Mouse (Mus musculus) liver, embryonic 12.5 days (tissue): ENCODE measurements around the gene Nhsl2. TPM values are rescaled to one million over a fixed set of nuclear protein-coding genes. Genes with fewer than 3 reads are reported as not detected.

Experiments
- ATAC-seq: fragments of 200-750 bp; cut with Nextera tagmentation; 2 replicates; pipeline ENCODE4 v1.8.0; 2017; ENCODE audit warnings: moderate number of reproducible peaks, mild to moderate bottlenecking, moderate library complexity
- H3K27ac ChIP-seq: fragments of 300-500 bp; sonication (generic); 2 replicates; pipeline ENCODE4 v1.5.1; 2016; ENCODE audit warnings: mild to moderate bottlenecking
- H3K27me3 ChIP-seq: fragments of 300-500 bp; sonication (generic); replicated peaks from 2 replicates; pipeline ENCODE4 v1.6.1; 2016; ENCODE audit warnings: mild to moderate bottlenecking, moderate library complexity
- H3K36me3 ChIP-seq: fragments of 300-500 bp; sonication (generic); 2 replicates; pipeline ENCODE4 v1.6.1; 2016; ENCODE audit warnings: mild to moderate bottlenecking, moderate library complexity
- H3K4me1 ChIP-seq: fragments of 300-500 bp; sonication (generic); 2 replicates; pipeline ENCODE4 v1.6.1; 2016
- H3K4me2 ChIP-seq: fragments of 300-500 bp; sonication (generic); 2 replicates; pipeline ENCODE4 v1.6.1; 2016; ENCODE audit warnings: mild to moderate bottlenecking, moderate library complexity
- H3K4me3 ChIP-seq: fragments of 300-500 bp; sonication (generic); 2 replicates; pipeline ENCODE4 v1.5.1; 2016; ENCODE audit warnings: mild to moderate bottlenecking, moderate library complexity
- H3K9ac ChIP-seq: fragments of 300-500 bp; sonication (generic); 2 replicates; pipeline ENCODE4 v1.6.1; 2016; ENCODE audit warnings: mild to moderate bottlenecking, moderate library complexity
- H3K9me3 ChIP-seq: fragments of 300-500 bp; sonication (generic); replicated peaks from 2 replicates; pipeline ENCODE4 v1.6.1; 2016; ENCODE audit warnings: mild to moderate bottlenecking, moderate library complexity
- WGBS: fragments of 180-500 bp; shearing (Covaris S2); methylation state at CpG from one replicate; pipeline ENCODE4 v1.1.7; 2016; ENCODE audit not compliant: insufficient replicate concordance; 5-methylcytosine and 5-hydroxymethylcytosine counted together
- polyA plus RNA-seq: library from polyadenylated mRNA; unstranded; fragments of >200 nt; fragmentation: Nextera tagmentation; extraction: Ambion mirVana; gene quantifications from 2 replicates; pipeline ENCODE4 v1.2.1, GENCODE M21; 2016

Nhsl2 gene
- polyA plus RNA-seq, 1 experiment from 2014 or later = 2.4 TPM

GRCm38 (mm10) chrX:102060891-102061290 lies 211.7 kb downstream of the Nhsl2 start:
- no peak overlapping the region for H3K9ac ChIP-seq
- no peak overlapping the region for H3K4me3 ChIP-seq
- no peak overlapping the region for H3K27ac ChIP-seq
- peaks cover 22% of the 10 kb centered on the region for H3K27me3 ChIP-seq
- H3K4me2 ChIP-seq = no peak overlapping the region
- H3K36me3 ChIP-seq = no peaks in the 10 kb centered on the region
- WGBS = 38% methylated on average over 2 of the region's 2 CpGs
- no peak for ATAC-seq
- no peaks in the 10 kb centered on the region for H3K9me3 ChIP-seq
- peaks cover 14% of the 10 kb centered on the region for H3K4me1 ChIP-seq

- H3K4me2 ChIP-seq = no peak overlapping the region
- no peak overlapping the region for H3K27ac ChIP-seq
- WGBS = 75% methylated on average over 3 of the region's 3 CpGs
Measured at GRCm38 (mm10) chrX:102064062-102064461, 214.9 kb downstream of the Nhsl2 start.

GRCm38 (mm10) chrX:102065213-102065775 lies 216.1 kb downstream of the Nhsl2 start:
- Histone ChIP-seq H3K27ac (no peak overlapping the region), H3K36me3 (no peaks in the 10 kb centered on the region), H3K27me3 (peaks cover 58% of the 10 kb centered on the region), H3K9me3 (no peaks in the 10 kb centered on the region), H3K9ac (no peak overlapping the region), H3K4me3 (no peak overlapping the region), H3K4me1 (peaks cover 6% of the 10 kb centered on the region; the same call in 1 of the 2 replicates), H3K4me2 (no peak overlapping the region)
- WGBS = 52% methylated on average over 4 of the region's 4 CpGs
- no peak for ATAC-seq

More at GRCm38 (mm10) chrX:102064062-102064461, 214.9 kb downstream of the Nhsl2 start:
- H3K27me3 ChIP-seq = peaks cover 46% of the 10 kb centered on the region
- no peaks in the 10 kb centered on the region for H3K36me3 ChIP-seq
- no peak overlapping the region for H3K4me3 ChIP-seq
- peaks cover 14% of the 10 kb centered on the region for H3K4me1 ChIP-seq
- no peak for ATAC-seq
- no peak overlapping the region for H3K9ac ChIP-seq
- no peaks in the 10 kb centered on the region for H3K9me3 ChIP-seq

GRCm38 (mm10) chrX:102066134-102066533 lies 216.9 kb downstream of the Nhsl2 start:
- no peak overlapping the region for H3K9ac ChIP-seq
- no peaks in the 10 kb centered on the region for H3K9me3 ChIP-seq
- 20% methylated on average over 9 of the region's 9 CpGs for WGBS
- ATAC-seq = no peak
- no peak overlapping the region for H3K4me3 ChIP-seq
- no peak overlapping the region for H3K4me2 ChIP-seq
- no peak overlapping the region for H3K27ac ChIP-seq
- peaks cover 67% of the 10 kb centered on the region for H3K27me3 ChIP-seq
- no peaks in the 10 kb centered on the region for H3K36me3 ChIP-seq
- peaks cover 3% of the 10 kb centered on the region; the same call in 1 of the 2 replicates for H3K4me1 ChIP-seq

GRCm38 (mm10) chrX:102067118-102067517 lies 217.9 kb downstream of the Nhsl2 start:
- Histone ChIP-seq H3K4me2 (no peak overlapping the region), H3K36me3 (no peaks in the 10 kb centered on the region), H3K4me1 (peaks cover 3% of the 10 kb centered on the region; the same call in 1 of the 2 replicates), H3K27me3 (peaks cover 70% of the 10 kb centered on the region), H3K9me3 (no peaks in the 10 kb centered on the region), H3K27ac (no peak overlapping the region), H3K9ac (no peak overlapping the region), H3K4me3 (no peak overlapping the region)
- no peak for ATAC-seq
- WGBS = 64% methylated on average over 6 of the region's 6 CpGs

GRCm38 (mm10) chrX:102068811-102069540 lies 219.8 kb downstream of the Nhsl2 start:
- no peak overlapping the region for H3K4me3 ChIP-seq
- ATAC-seq = no peak
- peaks cover 3% of the 10 kb centered on the region; the same call in 1 of the 2 replicates for H3K4me1 ChIP-seq
- no peaks in the 10 kb centered on the region for H3K36me3 ChIP-seq
- no peaks in the 10 kb centered on the region for H3K9me3 ChIP-seq
- peaks cover 77% of the 10 kb centered on the region for H3K27me3 ChIP-seq
- no peak overlapping the region for H3K4me2 ChIP-seq
- no peak overlapping the region for H3K27ac ChIP-seq
- H3K9ac ChIP-seq = no peak overlapping the region
- 76% methylated on average over 24 of the region's 24 CpGs for WGBS

GRCm38 (mm10) chrX:102070591-102071471 lies 221.6 kb downstream of the Nhsl2 start, which contains the start of gene Rtl5:
Gene Rtl5, minus strand, starts transcription at chrX:102071304.
- H3K36me3 ChIP-seq = no peaks in the 10 kb centered on the region
- H3K4me2 ChIP-seq = peak within 1 kb of the TSS; percentile 65
- H3K27me3 ChIP-seq = peaks cover 85% of the 10 kb centered on the region
- no peaks in the 10 kb centered on the region for H3K9me3 ChIP-seq
- ATAC-seq = peak; percentile 59
- peak within 1 kb of the TSS; percentile 45 for H3K4me3 ChIP-seq
- WGBS = 10% methylated on average over 60 of the region's 61 CpGs
- peak within 1 kb of the TSS; percentile 27; the same call in 1 of the 2 replicates for H3K9ac ChIP-seq
- no peaks in the 10 kb centered on the region for H3K4me1 ChIP-seq
- no peak within 1 kb of the TSS for H3K27ac ChIP-seq

GRCm38 (mm10) chrX:102071517-102071916 lies 222.3 kb downstream of the Nhsl2 start:
- H3K27me3 ChIP-seq = peaks cover 85% of the 10 kb centered on the region
- H3K4me3 ChIP-seq = peak overlapping the region; percentile 45; the same call in 1 of the 2 replicates
- H3K36me3 ChIP-seq = no peaks in the 10 kb centered on the region
- no peaks in the 10 kb centered on the region for H3K4me1 ChIP-seq
- H3K9me3 ChIP-seq = no peaks in the 10 kb centered on the region
- WGBS = 20% methylated on average over 2 of the region's 2 CpGs
- peak overlapping the region; percentile 65 for H3K4me2 ChIP-seq
- no peak overlapping the region for H3K9ac ChIP-seq
- no peak overlapping the region for H3K27ac ChIP-seq
- ATAC-seq = no peak

GRCm38 (mm10) chrX:102073605-102074325 lies 224.6 kb downstream of the Nhsl2 start:
- no peak for ATAC-seq

GRCm38 (mm10) chrX:102074435-102074834 lies 225.2 kb downstream of the Nhsl2 start:
- Histone ChIP-seq H3K4me1 (no peaks in the 10 kb centered on the region), H3K4me2 (no peak overlapping the region), H3K4me3 (no peak overlapping the region), H3K27ac (no peak overlapping the region), H3K36me3 (no peaks in the 10 kb centered on the region), H3K27me3 (peaks cover 70% of the 10 kb centered on the region), H3K9ac (no peak overlapping the region), H3K9me3 (no peaks in the 10 kb centered on the region)
- WGBS = 74% methylated on average over 5 of the region's 5 CpGs
- no peak for ATAC-seq

More at GRCm38 (mm10) chrX:102073605-102074325, 224.6 kb downstream of the Nhsl2 start:
- H3K9me3 ChIP-seq = no peaks in the 10 kb centered on the region
- H3K9ac ChIP-seq = no peak overlapping the region
- H3K4me3 ChIP-seq = no peak overlapping the region
- no peak overlapping the region for H3K4me2 ChIP-seq
- H3K36me3 ChIP-seq = no peaks in the 10 kb centered on the region
- no peaks in the 10 kb centered on the region for H3K4me1 ChIP-seq
- H3K27ac ChIP-seq = no peak overlapping the region
- peaks cover 71% of the 10 kb centered on the region for H3K27me3 ChIP-seq
- 73% methylated on average over 14 of the region's 14 CpGs for WGBS

GRCm38 (mm10) chrX:102075158-102075557 lies 226.0 kb downstream of the Nhsl2 start:
- Histone ChIP-seq H3K9ac (no peak overlapping the region), H3K9me3 (no peaks in the 10 kb centered on the region), H3K4me1 (no peaks in the 10 kb centered on the region), H3K27ac (no peak overlapping the region), H3K36me3 (no peaks in the 10 kb centered on the region), H3K4me2 (no peak overlapping the region), H3K27me3 (peaks cover 62% of the 10 kb centered on the region), H3K4me3 (no peak overlapping the region)
- ATAC-seq = no peak
- 83% methylated on average over 4 of the region's 4 CpGs for WGBS
